Mouse (Mus musculus) heart, adult 10 weeks (tissue): ENCODE measurements around the gene Mettl25. TPM values are rescaled to one million over a fixed set of nuclear protein-coding genes. Genes with fewer than 3 reads are reported as not detected.

ENCODE experiments used
- polyA plus RNA-seq: library from polyadenylated mRNA; stranded (reverse); fragments of 350-450 nt; fragmentation: Illumina TruSeq; extraction: RNeasy Lipid Tissue Mini Kit (QIAGEN cat#74804); gene quantifications from one replicate; pipeline ENCODE4 v1.2.3, GENCODE M21; 2014; ENCODE audit warnings: low read depth, low replicate concordance

Gene Mettl25
- polyA plus RNA-seq: 4.4 TPM

DNA sequence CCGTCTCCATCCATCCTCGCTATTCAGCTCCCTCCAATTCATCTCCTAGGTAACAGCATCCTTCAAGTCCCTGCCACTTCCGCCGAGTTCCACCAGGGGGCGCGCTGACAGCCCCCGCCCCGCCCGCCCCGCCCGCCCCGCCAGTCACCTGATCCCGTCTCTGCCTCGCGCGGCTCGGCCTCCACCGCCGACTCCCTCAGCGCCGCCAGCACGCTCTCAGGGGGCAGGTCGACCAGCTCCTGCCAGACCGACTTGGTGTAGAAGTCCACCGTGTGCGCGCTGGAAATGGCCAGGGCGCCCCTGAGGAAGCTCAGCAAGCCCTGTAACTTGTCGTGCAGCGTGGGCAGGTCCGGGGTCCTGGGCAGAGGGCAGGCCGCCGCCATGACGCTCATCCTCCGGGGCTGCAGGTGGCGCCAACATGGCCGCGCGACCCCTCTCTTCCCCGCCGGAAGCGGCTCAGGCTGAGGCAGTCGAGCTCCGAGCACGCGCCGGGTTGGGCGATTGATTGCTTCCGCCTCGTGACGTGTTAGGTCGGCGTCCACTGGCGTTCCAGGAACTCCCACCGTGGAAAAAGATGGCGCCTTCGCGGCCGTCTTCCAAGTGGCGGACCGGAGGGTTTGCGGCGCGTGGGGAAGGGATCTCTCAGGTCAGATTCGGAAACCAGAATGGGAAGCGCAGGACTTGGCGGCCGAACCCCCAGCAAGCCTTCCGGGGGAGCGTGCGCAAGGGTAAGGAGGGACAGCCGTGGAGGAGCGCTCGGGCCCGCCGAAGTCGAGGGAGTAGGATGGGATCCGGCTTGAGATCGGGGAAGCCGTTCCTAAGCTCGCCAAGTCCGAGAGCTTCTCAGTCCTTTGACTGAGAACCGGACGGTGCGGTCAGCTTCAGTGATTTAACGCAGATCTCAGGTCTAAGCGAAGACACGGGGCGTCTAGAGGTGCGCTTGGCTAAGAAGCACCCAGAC lies at the start of gene Mettl25, which contains the start of gene Ccdc59:
TSS of gene Mettl25 (minus strand) at position 453 of the 961 bp plus-strand sequence.
TSS of gene Ccdc59 (plus strand) at position 140 of the 961 bp plus-strand sequence.

Other genes starting within 250 kb of the Mettl25 start
- gene Ccdc59, start 313 bp downstream of the Mettl25 start, polyA plus RNA-seq: 15.7 TPM